Mouse (Mus musculus) liver, embryonic 16.5 days (tissue): Measurements from ENCODE around the gene Gm45140. TPM values are rescaled to one million over a fixed set of nuclear protein-coding genes. Genes with fewer than 3 reads are reported as not detected.
A peak's percentile ranks its signal among the peaks of the same experiment; 100 is the strongest.

Experiments used
- ATAC-seq: fragments of 200-750 bp; cut with Nextera tagmentation; 2 replicates; pipeline ENCODE4 v1.8.0; 2017; ENCODE audit warnings: low read depth, mild to moderate bottlenecking, moderate number of reproducible peaks, moderate library complexity
- H3K27ac ChIP-seq: fragments of 300-500 bp; sonication (generic); 2 replicates; pipeline ENCODE4 v1.5.1; 2014; ENCODE audit warnings: mild to moderate bottlenecking, low read length
- H3K27me3 ChIP-seq: fragments of 300-500 bp; sonication (generic); 2 replicates; pipeline ENCODE4 v1.6.1; 2014; ENCODE audit warnings: low read depth, low read length, mixed read lengths; ENCODE audit not compliant: control insufficient read depth, insufficient read depth
- H3K36me3 ChIP-seq: fragments of 300-500 bp; sonication (generic); 2 replicates; pipeline ENCODE4 v1.6.1; 2014; ENCODE audit warnings: mild to moderate bottlenecking; ENCODE audit not compliant: control insufficient read depth, insufficient read depth
- H3K4me1 ChIP-seq: fragments of 300-500 bp; sonication (generic); 2 replicates; pipeline ENCODE4 v1.6.1; 2014; ENCODE audit warnings: low read depth, low read length, mixed read lengths; ENCODE audit not compliant: control insufficient read depth
- H3K4me2 ChIP-seq: fragments of 300-500 bp; sonication (generic); 2 replicates; pipeline ENCODE4 v1.6.1; 2014; ENCODE audit warnings: low read depth, low read length, mixed read lengths
- H3K4me3 ChIP-seq: fragments of 300-500 bp; sonication (generic); 2 replicates; pipeline ENCODE4 v1.5.1; 2014; ENCODE audit warnings: low read depth, mild to moderate bottlenecking, low read length
- H3K9ac ChIP-seq: fragments of 300-500 bp; sonication (generic); 2 replicates; pipeline ENCODE4 v1.6.1; 2014; ENCODE audit warnings: low read depth, low read length
- H3K9me3 ChIP-seq: fragments of 300-500 bp; sonication (generic); replicated peaks from 2 replicates; pipeline ENCODE4 v1.6.1; 2016; ENCODE audit warnings: low read length; ENCODE audit not compliant: control insufficient read depth
- WGBS: fragments of 180-500 bp; shearing (Covaris S2); extraction: QIAGEN DNeasy Blood & Tissue Kit; methylation state at CpG from one replicate; pipeline ENCODE4 v1.1.7; 2014; ENCODE audit not compliant: insufficient replicate concordance; 5-methylcytosine and 5-hydroxymethylcytosine counted together
- polyA plus RNA-seq: library from polyadenylated mRNA; unstranded; fragments of >200 nt; fragmentation: Nextera tagmentation; extraction: Ambion mirVana; gene quantifications from 2 replicates; pipeline ENCODE4 v1.2.1, GENCODE M21; 2015

Gm45140 gene
- polyA plus RNA-seq, 1 experiment from 2014 or later: 4.6 TPM

DNA sequence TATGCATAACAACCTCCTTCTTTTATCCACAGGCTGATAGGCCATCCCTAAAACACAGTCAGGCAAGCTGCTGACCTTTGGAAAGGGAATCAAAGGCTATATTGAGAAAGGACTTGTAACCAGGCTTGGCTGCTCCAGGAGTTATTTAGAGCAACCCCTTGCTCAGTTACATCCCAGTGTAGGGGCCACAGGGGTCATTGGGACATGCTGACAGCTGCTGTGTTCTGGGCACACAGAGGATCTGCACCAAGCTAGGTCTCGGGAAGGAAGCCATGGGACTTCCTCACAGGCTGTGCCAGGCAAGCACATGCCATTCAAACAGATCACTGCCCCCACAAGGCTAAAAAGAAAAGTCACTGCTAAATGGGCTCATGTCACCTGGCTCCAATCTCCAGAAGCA, 37.5 kb upstream of the Gm45140 start:
- no peaks in the 10 kb centered on the region for H3K9me3 ChIP-seq
- no peaks in the 10 kb centered on the region for H3K36me3 ChIP-seq
- H3K4me3 ChIP-seq: no peak overlapping the region
- 32% methylated on average over 1 of the region's 1 CpGs for WGBS
- peak overlapping the region; percentile 4; the same call in 1 of the 2 replicates for H3K27ac ChIP-seq
- H3K4me1 ChIP-seq: peaks cover 28% of the 10 kb centered on the region
- no peak overlapping the region for H3K9ac ChIP-seq
- no peak overlapping the region for H3K4me2 ChIP-seq
- H3K27me3 ChIP-seq: no peaks in the 10 kb centered on the region
- ATAC-seq: peak; percentile 68

DNA sequence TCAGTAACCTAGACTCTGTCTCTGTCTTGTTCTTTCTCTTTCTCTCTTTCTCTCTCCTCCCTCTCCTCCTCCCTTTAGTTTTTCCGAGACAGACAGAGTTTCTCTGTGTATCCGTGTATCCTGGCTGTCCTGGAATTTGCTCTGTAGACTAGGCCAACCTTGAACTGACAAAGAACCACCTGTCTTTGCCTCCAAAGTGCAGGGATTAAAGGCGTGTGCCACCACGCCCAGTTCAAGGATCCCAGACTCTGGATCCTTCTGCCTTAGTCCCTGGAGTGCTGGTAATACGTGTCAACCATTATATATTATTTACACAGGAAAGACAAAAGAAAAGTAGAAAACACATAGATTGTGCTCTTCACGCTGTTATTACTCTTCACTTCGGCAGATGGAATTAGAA, 35.6 kb upstream of the Gm45140 start:
- Histone ChIP-seq H3K9me3 (no peaks in the 10 kb centered on the region), H3K27ac (no peak overlapping the region), H3K9ac (no peak overlapping the region), H3K4me1 (peaks cover 40% of the 10 kb centered on the region), H3K4me3 (no peak overlapping the region), H3K27me3 (no peaks in the 10 kb centered on the region), H3K36me3 (no peaks in the 10 kb centered on the region), H3K4me2 (no peak overlapping the region)
- ATAC-seq: no peak
- 72% methylated on average over 7 of the region's 7 CpGs for WGBS

DNA sequence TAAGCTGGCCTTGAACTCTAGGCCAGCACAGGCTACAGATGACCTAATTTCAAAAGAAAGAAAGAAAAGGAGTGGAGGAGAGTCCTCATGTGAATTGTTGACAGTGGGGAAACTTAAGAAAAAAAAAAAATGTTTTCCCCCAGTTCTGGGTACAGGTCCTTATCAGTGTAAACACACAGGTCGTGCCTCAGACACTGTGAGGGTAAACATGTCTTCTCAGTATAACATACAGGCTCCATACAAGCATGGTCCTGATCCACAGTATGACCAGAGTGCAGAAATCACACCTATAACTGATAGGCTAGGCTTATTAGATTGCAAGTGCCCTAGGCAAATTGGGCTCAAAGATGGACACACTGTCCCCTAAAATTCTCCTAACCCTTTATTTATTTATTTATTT, 34.8 kb upstream of the Gm45140 start:
- 8% methylated on average over 1 of the region's 1 CpGs for WGBS
- Histone ChIP-seq H3K4me2 (no peak overlapping the region), H3K27me3 (no peaks in the 10 kb centered on the region), H3K36me3 (no peaks in the 10 kb centered on the region), H3K9ac (no peak overlapping the region), H3K9me3 (no peaks in the 10 kb centered on the region), H3K4me3 (no peak overlapping the region), H3K27ac (no peak overlapping the region), H3K4me1 (peaks cover 38% of the 10 kb centered on the region)
- peak; percentile 72 for ATAC-seq

DNA sequence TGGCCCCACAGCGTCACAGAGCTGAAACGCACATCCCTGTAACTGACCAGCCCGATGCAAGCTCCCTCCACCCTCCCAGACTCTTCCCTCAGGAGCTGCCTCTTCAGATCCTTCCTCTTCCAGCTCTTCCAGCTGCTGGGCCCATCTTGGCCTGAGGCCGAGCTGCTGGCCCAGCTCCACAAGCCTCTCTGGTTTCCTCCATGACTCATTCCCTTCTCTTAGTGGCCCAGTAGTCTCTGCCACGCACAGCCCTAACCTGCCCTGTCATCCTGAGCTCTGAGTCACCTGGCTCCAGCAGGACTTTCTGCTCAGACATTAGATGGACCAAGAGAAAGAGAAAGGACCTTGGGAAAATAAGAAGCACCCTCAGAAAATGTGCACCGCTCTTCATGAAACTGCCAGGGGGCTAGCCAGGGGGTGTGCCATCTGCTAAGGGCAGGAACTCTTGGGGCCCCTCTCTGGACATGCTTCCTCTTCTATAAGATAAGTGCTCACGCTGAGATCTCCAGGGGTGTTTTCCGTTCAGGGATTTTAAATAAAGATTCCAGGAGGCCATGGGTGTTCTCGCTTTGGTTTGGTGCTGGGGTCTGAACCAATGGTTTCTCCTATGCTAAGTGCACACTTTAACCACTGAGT, 33.4 kb upstream of the Gm45140 start:
- ATAC-seq: peak; percentile 37; the same call in 1 of the 2 replicates
- no peaks in the 10 kb centered on the region for H3K9me3 ChIP-seq
- H3K4me3 ChIP-seq: no peak overlapping the region
- no peak overlapping the region for H3K9ac ChIP-seq
- H3K27me3 ChIP-seq: no peaks in the 10 kb centered on the region
- H3K4me1 ChIP-seq: peaks cover 38% of the 10 kb centered on the region
- H3K36me3 ChIP-seq: no peaks in the 10 kb centered on the region
- H3K27ac ChIP-seq: peak overlapping the region; percentile 24; the same call in 1 of the 2 replicates
- WGBS: 41% methylated on average over 9 of the region's 9 CpGs
- no peak overlapping the region for H3K4me2 ChIP-seq

DNA sequence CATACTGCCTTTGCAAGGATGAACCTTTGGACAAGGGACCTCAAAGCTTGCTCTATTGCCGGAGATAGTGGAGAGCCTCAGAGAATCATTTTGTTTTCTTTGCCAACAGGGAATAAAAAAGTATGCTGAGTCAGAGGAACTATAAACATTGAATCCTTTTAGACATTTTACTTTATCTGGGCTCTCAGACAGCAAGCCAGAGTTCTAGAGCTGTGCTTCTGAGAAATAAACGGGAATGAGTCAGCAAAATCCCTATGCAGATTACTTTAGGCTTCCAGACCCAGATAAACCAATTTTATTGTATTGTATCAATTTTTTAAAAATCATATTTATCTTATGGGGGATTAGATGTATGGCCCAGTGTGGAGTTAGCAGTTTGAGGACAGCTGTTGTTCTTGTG, 31.7 kb upstream of the Gm45140 start:
- WGBS: 19% methylated on average over 2 of the region's 2 CpGs
- Histone ChIP-seq H3K9ac (no peak overlapping the region), H3K27me3 (no peaks in the 10 kb centered on the region), H3K36me3 (no peaks in the 10 kb centered on the region), H3K9me3 (no peaks in the 10 kb centered on the region), H3K4me1 (peaks cover 38% of the 10 kb centered on the region), H3K27ac (peak overlapping the region; percentile 61), H3K4me3 (no peak overlapping the region), H3K4me2 (no peak overlapping the region)
- ATAC-seq: peak; percentile 20; the same call in 1 of the 2 replicates

DNA sequence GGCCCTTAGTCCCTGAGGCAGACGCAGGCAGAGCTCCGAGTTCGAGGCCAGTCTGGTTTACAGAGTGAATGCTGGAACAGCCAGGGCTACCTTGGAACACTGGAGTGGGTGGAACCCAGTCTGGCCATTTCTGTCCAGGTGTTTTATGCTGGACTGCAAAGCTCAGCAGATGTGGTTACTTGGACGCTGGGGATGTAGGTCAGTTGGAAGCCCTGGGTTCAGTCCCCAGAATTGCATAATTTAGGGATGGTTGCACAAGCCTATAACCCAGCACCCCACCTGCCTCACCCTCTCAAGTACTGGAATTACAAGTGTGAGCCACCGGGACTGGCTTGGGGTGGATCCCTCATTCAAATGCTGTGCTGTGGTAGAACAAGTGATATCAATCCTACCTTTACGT, 30.6 kb upstream of the Gm45140 start:
- Histone ChIP-seq H3K36me3 (no peaks in the 10 kb centered on the region), H3K9ac (no peak overlapping the region), H3K27me3 (no peaks in the 10 kb centered on the region), H3K4me3 (no peak overlapping the region), H3K4me2 (no peak overlapping the region), H3K4me1 (peaks cover 38% of the 10 kb centered on the region), H3K9me3 (no peaks in the 10 kb centered on the region), H3K27ac (peak overlapping the region; percentile 3; the same call in 1 of the 2 replicates)
- WGBS: 71% methylated on average over 6 of the region's 6 CpGs
- ATAC-seq: peak; percentile 49; the same call in 1 of the 2 replicates

GRCm38 (mm10) chr6:87857071-87857470, 21.5 kb upstream of the Gm45140 start:
- Histone ChIP-seq H3K4me2 (no peak overlapping the region), H3K9me3 (no peaks in the 10 kb centered on the region), H3K4me1 (peaks cover 10% of the 10 kb centered on the region), H3K4me3 (no peak overlapping the region), H3K9ac (no peak overlapping the region), H3K27ac (no peak overlapping the region), H3K36me3 (no peaks in the 10 kb centered on the region), H3K27me3 (no peaks in the 10 kb centered on the region)
- ATAC-seq: no peak
- 33% methylated on average over 1 of the region's 1 CpGs for WGBS

DNA sequence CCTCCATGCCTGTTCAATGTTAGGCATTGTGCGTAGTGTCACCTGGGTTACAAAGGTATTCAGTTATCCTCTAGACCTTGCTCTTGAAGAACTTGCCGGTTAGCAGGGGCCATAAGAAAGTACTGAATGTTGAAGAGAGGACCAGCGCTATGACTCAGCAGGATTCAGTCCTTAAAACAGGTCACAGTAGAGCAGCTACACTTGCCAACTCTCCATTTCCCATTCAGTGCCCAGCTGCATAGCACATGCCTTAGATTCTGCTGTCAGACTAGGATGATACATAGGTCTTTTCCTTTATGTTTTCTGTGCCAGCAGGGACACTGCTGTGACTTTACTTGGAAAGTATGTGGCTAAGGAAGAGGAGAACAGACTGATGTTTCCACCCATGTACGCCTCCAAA, 17.9 kb upstream of the Gm45140 start:
- H3K27me3 ChIP-seq: no peaks in the 10 kb centered on the region
- 0 out of 2 replicates have a peak, but pooled peaks cover 2% of the 10 kb centered on the region for H3K36me3 ChIP-seq
- no peak overlapping the region for H3K27ac ChIP-seq
- H3K4me3 ChIP-seq: no peak overlapping the region
- H3K4me1 ChIP-seq: peaks cover 21% of the 10 kb centered on the region
- ATAC-seq: no peak
- no peaks in the 10 kb centered on the region for H3K9me3 ChIP-seq
- no peak overlapping the region for H3K4me2 ChIP-seq
- whole genome bisulfite sequencing: 75% methylated on average over 4 of the region's 4 CpGs
- H3K9ac ChIP-seq: no peak overlapping the region

DNA sequence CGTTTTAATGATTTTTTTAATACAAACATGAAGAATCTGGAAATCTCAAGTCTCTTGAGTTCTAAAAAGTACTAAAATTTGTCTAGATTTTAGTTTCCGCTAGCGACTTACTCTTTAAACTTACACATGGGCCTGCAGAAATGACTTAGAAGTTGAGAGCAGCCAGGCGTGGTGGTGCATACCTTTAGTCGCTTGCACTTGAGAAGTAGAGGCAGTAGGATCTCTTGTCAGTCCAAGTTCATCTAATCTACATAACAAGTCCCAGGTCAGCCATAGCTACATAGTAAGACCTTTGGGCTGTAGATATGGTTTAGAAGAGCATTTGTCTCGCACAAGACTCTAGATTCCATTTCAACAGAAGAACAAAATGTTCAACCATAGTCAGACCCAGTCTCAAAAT, 16.3 kb upstream of the Gm45140 start:
- no peaks in the 10 kb centered on the region for H3K9me3 ChIP-seq
- ATAC-seq: no peak
- H3K36me3 ChIP-seq: peaks cover 11% of the 10 kb centered on the region; the same call in 1 of the 2 replicates
- peak overlapping the region; percentile 95; the same call in 1 of the 2 replicates for H3K4me2 ChIP-seq
- H3K4me1 ChIP-seq: peaks cover 33% of the 10 kb centered on the region
- H3K27ac ChIP-seq: no peak overlapping the region
- no peaks in the 10 kb centered on the region for H3K27me3 ChIP-seq
- no peak overlapping the region for H3K4me3 ChIP-seq
- H3K9ac ChIP-seq: no peak overlapping the region
- WGBS: 70% methylated on average over 6 of the region's 6 CpGs
